Mouse (Mus musculus): ENCODE measurements around the gene Trim34b. TPM values are rescaled to one million over a fixed set of nuclear protein-coding genes. Genes with fewer than 3 reads are reported as not detected.
A peak's percentile ranks its signal among the peaks of the same experiment; 100 is the strongest.
"Not testable (repeated sequence)": the region's sequence is repeated elsewhere in the genome, so short reads cannot be mapped to it uniquely, and the experiment has no call there.

Gene Trim34b
- not detected in 2 replicates for polyA plus RNA-seq (2015; fragmentation: Nextera tagmentation; extraction: Ambion mirVana)

- H3K27me3 ChIP-seq (ENCODE audit: control insufficient read depth, insufficient read depth, low read length); H3K4me1 ChIP-seq (ENCODE audit: control insufficient read depth, insufficient read depth, low read length); H3K9me3 ChIP-seq (replicated peaks; ENCODE audit: control insufficient read depth, low read length); H3K4me2 ChIP-seq (ENCODE audit: low read depth, low read length); H3K27ac ChIP-seq (ENCODE audit: low read length); H3K36me3 ChIP-seq (ENCODE audit: control insufficient read depth, insufficient read depth, low read length); ATAC-seq (ENCODE audit: insufficient read depth, low FRiP score); H3K4me3 ChIP-seq (replicated peaks; ENCODE audit: low read length); H3K9ac ChIP-seq (ENCODE audit: low read length): not testable (repeated sequence)
- WGBS = 92% methylated on average over 2 of the region's 2 CpGs
Measured at GRCm38 (mm10) chr7:104329171-104329570, at the start of gene Trim34b. Trim34b (plus strand) TSS chr7:104329471.

DNA sequence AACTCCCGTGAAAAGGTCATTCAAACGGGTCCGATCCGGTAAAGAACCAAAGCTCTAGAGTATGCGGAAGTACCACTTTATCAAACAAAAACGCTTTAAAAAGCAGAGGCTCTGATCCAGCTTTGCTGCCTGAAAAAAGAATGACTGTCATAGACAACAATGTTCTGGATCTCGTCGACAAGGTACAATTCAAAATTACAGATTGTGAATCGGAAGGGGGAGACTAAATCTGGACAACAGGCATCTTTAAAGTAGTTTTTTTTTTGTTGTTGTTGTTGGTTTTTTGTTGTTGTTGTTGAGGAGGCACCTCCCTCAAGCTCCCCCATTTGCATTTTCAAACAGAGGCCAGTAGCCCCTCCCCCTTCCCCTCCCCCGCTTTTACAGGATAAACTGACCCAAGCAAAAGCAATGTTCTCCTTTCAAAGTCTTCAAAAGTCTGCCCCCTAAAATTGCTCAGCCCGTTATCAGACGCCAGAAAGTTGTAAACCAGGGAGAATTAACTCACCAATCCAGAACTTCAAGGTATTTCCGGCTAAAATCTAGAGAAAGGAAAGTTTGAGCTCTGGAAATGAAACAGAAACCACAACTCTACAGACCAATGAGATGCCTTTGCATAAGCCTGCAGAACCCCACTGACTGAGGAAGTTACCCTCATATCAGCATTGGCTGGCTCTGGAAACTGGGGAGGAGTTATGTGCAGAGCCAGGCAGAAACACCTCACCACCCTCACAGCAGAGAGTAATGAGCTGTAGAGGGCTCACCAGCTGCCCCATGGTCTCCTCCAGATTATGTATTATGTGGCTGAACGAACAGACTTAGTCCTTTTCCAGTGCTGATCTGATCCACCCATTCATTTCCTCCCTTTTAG, 41.5 kb upstream of the Trim34b start, which contains the start of gene Trim5:
Trim5 (minus strand) TSS at position 519 of the 868 bp plus-strand sequence.
- WGBS = 31% methylated on average over 14 of the region's 14 CpGs
- H3K4me3 ChIP-seq (replicated peaks; ENCODE audit: low read length) = peak within 1 kb of the TSS; percentile 34
- peak; percentile 86; the same call in 1 of the 2 replicates for ATAC-seq (ENCODE audit: insufficient read depth, low FRiP score)
- not testable (repeated sequence) for H3K9ac ChIP-seq (ENCODE audit: low read length); H3K27me3 ChIP-seq (ENCODE audit: control insufficient read depth, insufficient read depth, low read length); H3K27ac ChIP-seq (ENCODE audit: low read length); H3K36me3 ChIP-seq (ENCODE audit: control insufficient read depth, insufficient read depth, low read length); H3K9me3 ChIP-seq (replicated peaks; ENCODE audit: control insufficient read depth, low read length); H3K4me1 ChIP-seq (ENCODE audit: control insufficient read depth, insufficient read depth, low read length)
- H3K4me2 ChIP-seq (ENCODE audit: low read depth, low read length) = peak within 1 kb of the TSS; percentile 29

GRCm38 (mm10) chr7:104290641-104291040, 38.6 kb upstream of the Trim34b start:
- H3K4me3 ChIP-seq (replicated peaks; ENCODE audit: low read length) = no peak overlapping the region
- H3K27me3 ChIP-seq (ENCODE audit: control insufficient read depth, insufficient read depth, low read length) = no peaks in the 10 kb centered on the region
- no peak for ATAC-seq (ENCODE audit: insufficient read depth, low FRiP score)
- WGBS = 79% methylated on average over 1 of the region's 1 CpGs
- no peak overlapping the region for H3K4me2 ChIP-seq (ENCODE audit: low read depth, low read length)
- H3K36me3 ChIP-seq (ENCODE audit: control insufficient read depth, insufficient read depth, low read length) = no peaks in the 10 kb centered on the region
- H3K9ac ChIP-seq (ENCODE audit: low read length) = no peak overlapping the region
- H3K27ac ChIP-seq (ENCODE audit: low read length) = no peak overlapping the region
- H3K9me3 ChIP-seq (replicated peaks; ENCODE audit: control insufficient read depth, low read length) = no peaks in the 10 kb centered on the region
- no peaks in the 10 kb centered on the region for H3K4me1 ChIP-seq (ENCODE audit: control insufficient read depth, insufficient read depth, low read length)

DNA sequence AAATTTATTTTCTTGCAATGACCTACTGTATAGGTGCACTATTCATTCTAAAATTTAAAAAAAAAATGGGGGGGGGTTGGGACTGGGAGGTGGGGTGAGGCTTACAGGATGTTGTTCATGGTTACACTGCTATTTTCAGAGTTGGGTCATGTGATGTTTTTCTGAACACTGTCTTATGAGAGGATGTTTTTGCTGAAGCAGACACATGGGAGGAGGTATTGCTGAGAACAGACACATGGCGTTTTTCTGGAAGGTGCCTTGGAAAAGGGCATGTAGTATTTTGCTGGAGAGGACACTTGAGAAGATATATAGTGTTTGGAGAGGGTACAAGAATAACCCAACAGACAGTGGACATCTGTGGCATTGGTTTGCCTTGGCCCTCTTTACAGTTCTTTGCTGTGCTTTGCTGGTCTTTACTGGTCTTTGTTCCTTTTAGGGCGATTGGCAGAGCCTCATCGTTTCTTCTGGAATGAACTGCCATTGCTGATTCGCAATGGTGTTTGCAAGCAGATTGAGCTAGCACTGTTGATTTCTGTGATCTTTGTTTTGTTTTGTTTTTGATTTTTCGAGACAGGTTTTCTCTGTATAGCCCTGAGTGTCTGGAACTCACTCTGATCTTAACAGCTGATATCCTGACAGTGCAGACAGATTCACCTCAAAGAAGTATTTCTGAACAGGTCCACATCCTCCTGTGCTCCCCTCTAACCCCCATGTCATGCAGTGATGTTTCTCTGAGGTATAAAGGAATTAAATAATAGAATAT, 37.5 kb upstream of the Trim34b start:
- Histone ChIP-seq H3K4me3 (replicated peaks; ENCODE audit: low read length) (no peak overlapping the region), H3K4me1 (ENCODE audit: control insufficient read depth, insufficient read depth, low read length) (no peaks in the 10 kb centered on the region), H3K9me3 (replicated peaks; ENCODE audit: control insufficient read depth, low read length) (no peaks in the 10 kb centered on the region), H3K36me3 (ENCODE audit: control insufficient read depth, insufficient read depth, low read length) (no peaks in the 10 kb centered on the region), H3K27ac (ENCODE audit: low read length) (no peak overlapping the region), H3K9ac (ENCODE audit: low read length) (no peak overlapping the region), H3K27me3 (ENCODE audit: control insufficient read depth, insufficient read depth, low read length) (no peaks in the 10 kb centered on the region), H3K4me2 (ENCODE audit: low read depth, low read length) (no peak overlapping the region)
- WGBS = 83% methylated on average over 5 of the region's 5 CpGs
- ATAC-seq (ENCODE audit: insufficient read depth, low FRiP score) = no peak

GRCm38 (mm10) chr7:104314796-104315353, 14.4 kb upstream of the Trim34b start:
- no peaks in the 10 kb centered on the region for H3K36me3 ChIP-seq (ENCODE audit: control insufficient read depth, insufficient read depth, low read length)
- 8% methylated on average over 15 of the region's 15 CpGs for WGBS
- H3K9ac ChIP-seq (ENCODE audit: low read length) = peak overlapping the region; percentile 64

DNA sequence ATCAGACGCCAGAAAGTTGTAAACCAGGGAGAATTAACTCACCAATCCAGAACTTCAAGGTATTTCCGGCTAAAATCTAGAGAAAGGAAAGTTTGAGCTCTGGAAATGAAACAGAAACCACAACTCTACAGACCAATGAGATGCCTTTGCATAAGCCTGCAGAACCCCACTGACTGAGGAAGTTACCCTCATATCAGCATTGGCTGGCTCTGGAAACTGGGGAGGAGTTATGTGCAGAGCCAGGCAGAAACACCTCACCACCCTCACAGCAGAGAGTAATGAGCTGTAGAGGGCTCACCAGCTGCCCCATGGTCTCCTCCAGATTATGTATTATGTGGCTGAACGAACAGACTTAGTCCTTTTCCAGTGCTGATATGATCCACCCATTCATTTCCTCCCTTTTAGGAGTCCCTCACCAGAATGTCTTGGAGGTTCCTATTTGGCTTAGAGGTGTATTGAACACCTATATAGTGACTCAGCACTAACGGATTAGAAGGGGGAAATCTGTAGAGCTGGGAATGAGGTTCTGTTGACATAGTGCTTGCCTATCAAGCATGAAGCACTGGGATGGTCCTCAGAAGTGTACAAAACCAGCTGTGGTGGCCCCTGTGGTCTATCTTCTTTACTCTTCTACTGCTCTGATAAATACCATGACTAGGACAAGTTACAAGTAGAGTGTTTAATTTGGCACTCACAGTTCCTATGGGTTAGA, 13.7 kb upstream of the Trim34b start, which contains the start of gene Trim12a:
Trim12a (minus strand) TSS at position 98 of the 712 bp plus-strand sequence.
- H3K9me3 ChIP-seq (replicated peaks; ENCODE audit: control insufficient read depth, low read length); H3K27me3 ChIP-seq (ENCODE audit: control insufficient read depth, insufficient read depth, low read length); H3K36me3 ChIP-seq (ENCODE audit: control insufficient read depth, insufficient read depth, low read length); H3K4me1 ChIP-seq (ENCODE audit: control insufficient read depth, insufficient read depth, low read length): not testable (repeated sequence)
- peak within 1 kb of the TSS; percentile 55 for H3K4me3 ChIP-seq (replicated peaks; ENCODE audit: low read length)
- H3K9ac ChIP-seq (ENCODE audit: low read length) = peak within 1 kb of the TSS; percentile 64
- WGBS = 15% methylated on average over 4 of the region's 4 CpGs
- H3K4me2 ChIP-seq (ENCODE audit: low read depth, low read length) = peak within 1 kb of the TSS; percentile 51
- peak; percentile 92 for ATAC-seq (ENCODE audit: insufficient read depth, low FRiP score)
- peak within 1 kb of the TSS; percentile 18; the same call in 1 of the 2 replicates for H3K27ac ChIP-seq (ENCODE audit: low read length)

More at GRCm38 (mm10) chr7:104314796-104315353, 14.4 kb upstream of the Trim34b start:
- Histone ChIP-seq H3K4me2 (ENCODE audit: low read depth, low read length) (peak overlapping the region; percentile 51), H3K4me3 (replicated peaks; ENCODE audit: low read length) (peak overlapping the region; percentile 55), H3K27ac (ENCODE audit: low read length) (peak overlapping the region; percentile 18; the same call in 1 of the 2 replicates), H3K27me3 (ENCODE audit: control insufficient read depth, insufficient read depth, low read length) (no peaks in the 10 kb centered on the region), H3K4me1 (ENCODE audit: control insufficient read depth, insufficient read depth, low read length) (no peaks in the 10 kb centered on the region), H3K9me3 (replicated peaks; ENCODE audit: control insufficient read depth, low read length) (no peaks in the 10 kb centered on the region)
- ATAC-seq (ENCODE audit: insufficient read depth, low FRiP score) = peak; percentile 64

DNA sequence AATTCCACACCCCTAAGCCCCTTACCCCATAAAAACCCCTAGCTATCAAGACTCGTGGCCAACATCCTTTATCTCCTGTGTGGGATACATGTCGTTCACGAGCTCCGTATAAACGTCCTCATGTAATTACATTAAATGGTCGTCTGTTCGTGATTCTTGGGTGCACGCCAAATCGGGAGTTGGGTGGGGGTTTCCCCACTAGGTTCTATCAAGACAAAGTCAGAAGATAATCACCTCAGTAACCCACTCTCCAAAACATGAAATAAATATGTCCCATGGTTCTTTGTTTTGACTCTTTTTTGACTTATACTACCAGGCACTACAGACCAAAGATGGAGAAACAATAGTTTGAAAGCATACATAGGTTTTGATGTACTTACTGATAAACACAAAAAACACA, 7.2 kb upstream of the Trim34b start:
- Histone ChIP-seq H3K9ac (ENCODE audit: low read length) (no peak overlapping the region), H3K4me3 (replicated peaks; ENCODE audit: low read length) (no peak overlapping the region), H3K36me3 (ENCODE audit: control insufficient read depth, insufficient read depth, low read length) (no peaks in the 10 kb centered on the region), H3K27me3 (ENCODE audit: control insufficient read depth, insufficient read depth, low read length) (no peaks in the 10 kb centered on the region), H3K9me3 (replicated peaks; ENCODE audit: control insufficient read depth, low read length) (no peaks in the 10 kb centered on the region), H3K27ac (ENCODE audit: low read length) (no peak overlapping the region), H3K4me2 (ENCODE audit: low read depth, low read length) (no peak overlapping the region), H3K4me1 (ENCODE audit: control insufficient read depth, insufficient read depth, low read length) (no peaks in the 10 kb centered on the region)
- no peak for ATAC-seq (ENCODE audit: insufficient read depth, low FRiP score)
- 57% methylated on average over 9 of the region's 9 CpGs for WGBS

DNA sequence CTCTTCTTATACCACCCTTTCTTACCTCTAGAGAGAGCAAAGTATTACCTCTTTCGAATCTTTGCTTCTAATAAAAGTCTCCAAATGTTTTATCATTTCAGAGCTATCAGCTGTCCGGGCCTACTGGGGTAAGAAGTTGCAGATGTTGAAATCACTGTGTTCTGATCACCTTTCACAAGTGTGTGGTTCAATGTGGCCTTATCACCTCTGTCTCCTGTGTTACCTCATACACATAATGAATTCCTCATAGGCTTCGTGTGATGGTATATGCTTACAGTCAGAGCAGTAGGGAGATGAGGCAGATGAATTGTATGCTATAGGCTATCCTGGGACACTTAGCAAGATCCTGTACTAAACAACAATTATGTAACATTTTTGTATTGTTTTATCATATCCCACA, 6.3 kb downstream of the Trim34b start:
- not testable (repeated sequence) for H3K9ac ChIP-seq (ENCODE audit: low read length); H3K27ac ChIP-seq (ENCODE audit: low read length); H3K27me3 ChIP-seq (ENCODE audit: control insufficient read depth, insufficient read depth, low read length); ATAC-seq (ENCODE audit: insufficient read depth, low FRiP score); H3K9me3 ChIP-seq (replicated peaks; ENCODE audit: control insufficient read depth, low read length); H3K4me1 ChIP-seq (ENCODE audit: control insufficient read depth, insufficient read depth, low read length); H3K4me3 ChIP-seq (replicated peaks; ENCODE audit: low read length); H3K36me3 ChIP-seq (ENCODE audit: control insufficient read depth, insufficient read depth, low read length); H3K4me2 ChIP-seq (ENCODE audit: low read depth, low read length)
- 83% methylated on average over 3 of the region's 3 CpGs for WGBS

Measured in stomach, embryonic 16.5 days (tissue).